Mouse (Mus musculus): ENCODE measurements around the gene Rbfox3. TPM values are rescaled to one million over a fixed set of nuclear protein-coding genes. Genes with fewer than 3 reads are reported as not detected.
A peak's percentile ranks its signal among the peaks of the same experiment; 100 is the strongest.

Gene Rbfox3
- polyA plus RNA-seq, 1 experiment from 2014 or later: 1.7 TPM

DNA sequence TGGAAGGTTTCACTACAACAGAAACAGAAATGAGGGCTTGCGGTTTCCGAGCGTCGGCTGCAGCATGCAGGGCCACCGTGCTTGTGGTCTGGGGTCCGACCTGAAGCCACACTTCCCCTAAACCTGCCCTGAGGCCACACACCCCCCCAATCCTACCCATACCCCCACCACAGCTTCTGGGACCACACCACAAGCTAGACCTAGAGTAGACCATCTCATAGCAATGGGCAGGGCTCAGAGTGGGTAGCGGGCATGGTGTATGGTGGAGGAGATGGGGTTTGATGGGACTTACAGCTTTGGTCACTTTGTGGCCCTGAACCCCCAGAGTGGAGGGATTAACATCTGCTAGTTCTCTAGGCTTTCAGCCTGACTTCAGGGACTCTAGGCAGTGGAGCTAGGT is 420.2 kb downstream of the Rbfox3 start:
- Histone ChIP-seq H3K4me2 (ENCODE audit: low read length) (no peak overlapping the region), H3K27me3 (replicated peaks; ENCODE audit: control insufficient read depth, insufficient read depth, low read length) (no peaks in the 10 kb centered on the region), H3K27ac (ENCODE audit: low read depth) (no peak overlapping the region), H3K36me3 (ENCODE audit: control insufficient read depth, insufficient read depth, low read length) (peaks cover 6% of the 10 kb centered on the region; the same call in 1 of the 2 replicates), H3K4me1 (replicated peaks; ENCODE audit: control insufficient read depth, insufficient read depth, low read length) (0 out of 2 replicates have a peak, but pooled peaks cover 8% of the 10 kb centered on the region), H3K9me3 (ENCODE audit: control insufficient read depth, low read length) (no peaks in the 10 kb centered on the region), H3K9ac (ENCODE audit: low read length) (no peak overlapping the region), H3K4me3 (ENCODE audit: low read depth, low read length) (no peak overlapping the region)
- WGBS: 88% methylated on average over 7 of the region's 7 CpGs
- ATAC-seq (replicated peaks; ENCODE audit: low FRiP score, low TSS enrichment, low read depth): no peak
- DNase-seq (ENCODE audit: low spot score): no peak

DNA sequence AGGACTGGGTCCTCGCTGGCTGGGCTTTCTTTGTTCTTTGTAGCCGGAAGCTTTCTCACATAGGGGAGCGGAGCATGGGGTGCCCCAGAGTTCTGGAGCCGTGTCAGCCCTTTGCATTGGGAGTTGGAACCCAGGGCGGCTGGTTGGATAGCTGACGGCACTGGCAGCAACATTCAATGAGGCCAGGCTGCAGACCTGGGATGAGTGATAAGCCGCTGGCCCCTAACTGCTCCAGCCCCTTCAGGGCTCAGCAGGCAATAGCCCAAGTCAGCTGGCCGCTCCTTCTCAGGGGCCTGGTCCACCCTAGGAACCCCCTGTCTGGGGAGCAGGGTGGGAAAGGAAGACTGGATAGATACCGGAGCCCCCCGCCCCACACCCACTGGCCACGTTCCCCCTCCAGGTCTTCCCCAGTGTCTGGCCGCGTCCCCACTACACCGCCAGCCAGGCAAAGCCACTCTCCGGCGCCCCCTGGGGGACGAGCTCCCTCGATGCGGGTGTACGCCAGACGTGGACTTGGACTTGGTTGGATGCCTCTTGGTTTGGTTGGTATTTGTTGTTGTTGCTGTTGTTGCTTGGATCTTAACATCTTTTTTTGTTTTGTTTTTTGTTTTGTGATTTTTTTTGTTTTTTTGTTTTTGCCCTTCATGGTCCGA is 420.7 kb downstream of the Rbfox3 start:
- Histone ChIP-seq H3K9me3 (ENCODE audit: control insufficient read depth, low read length) (no peaks in the 10 kb centered on the region), H3K36me3 (ENCODE audit: control insufficient read depth, insufficient read depth, low read length) (peaks cover 6% of the 10 kb centered on the region; the same call in 1 of the 2 replicates), H3K4me1 (replicated peaks; ENCODE audit: control insufficient read depth, insufficient read depth, low read length) (0 out of 2 replicates have a peak, but pooled peaks cover 8% of the 10 kb centered on the region), H3K27me3 (replicated peaks; ENCODE audit: control insufficient read depth, insufficient read depth, low read length) (no peaks in the 10 kb centered on the region), H3K4me2 (ENCODE audit: low read length) (0 out of 2 replicates have a peak overlapping the region, but pooled peaks have one; percentile 2), H3K9ac (ENCODE audit: low read length) (no peak overlapping the region), H3K27ac (ENCODE audit: low read depth) (no peak overlapping the region), H3K4me3 (ENCODE audit: low read depth, low read length) (no peak overlapping the region)
- WGBS: 21% methylated on average over 22 of the region's 22 CpGs
- DNase-seq (ENCODE audit: low spot score) (peak; percentile 94), ATAC-seq (replicated peaks; ENCODE audit: low FRiP score, low TSS enrichment, low read depth) (0 out of 2 replicates have a peak, but pooled peaks have one; percentile 56)

DNA sequence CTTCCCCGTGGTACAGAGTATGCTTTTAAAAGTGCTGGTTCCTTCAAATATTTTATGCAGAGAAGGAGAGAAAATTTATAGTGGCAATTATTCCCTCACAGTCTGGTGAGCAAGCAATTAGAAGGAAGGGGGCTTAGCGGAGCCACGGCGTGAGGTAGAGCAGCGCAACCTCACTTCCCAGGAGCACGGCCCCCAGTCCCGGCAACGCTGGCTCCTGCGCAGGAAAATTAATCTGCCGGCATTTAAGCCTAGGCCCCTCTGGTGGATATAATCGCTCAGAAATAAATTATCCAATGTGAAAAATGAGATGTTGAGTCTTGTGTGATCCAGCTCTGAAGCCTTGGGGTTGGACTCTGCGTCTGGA is 422.5 kb downstream of the Rbfox3 start:
- WGBS: 75% methylated on average over 12 of the region's 12 CpGs
- no peak for DNase-seq (ENCODE audit: low spot score)
- no peak overlapping the region for H3K4me2 ChIP-seq (ENCODE audit: low read length)

DNA sequence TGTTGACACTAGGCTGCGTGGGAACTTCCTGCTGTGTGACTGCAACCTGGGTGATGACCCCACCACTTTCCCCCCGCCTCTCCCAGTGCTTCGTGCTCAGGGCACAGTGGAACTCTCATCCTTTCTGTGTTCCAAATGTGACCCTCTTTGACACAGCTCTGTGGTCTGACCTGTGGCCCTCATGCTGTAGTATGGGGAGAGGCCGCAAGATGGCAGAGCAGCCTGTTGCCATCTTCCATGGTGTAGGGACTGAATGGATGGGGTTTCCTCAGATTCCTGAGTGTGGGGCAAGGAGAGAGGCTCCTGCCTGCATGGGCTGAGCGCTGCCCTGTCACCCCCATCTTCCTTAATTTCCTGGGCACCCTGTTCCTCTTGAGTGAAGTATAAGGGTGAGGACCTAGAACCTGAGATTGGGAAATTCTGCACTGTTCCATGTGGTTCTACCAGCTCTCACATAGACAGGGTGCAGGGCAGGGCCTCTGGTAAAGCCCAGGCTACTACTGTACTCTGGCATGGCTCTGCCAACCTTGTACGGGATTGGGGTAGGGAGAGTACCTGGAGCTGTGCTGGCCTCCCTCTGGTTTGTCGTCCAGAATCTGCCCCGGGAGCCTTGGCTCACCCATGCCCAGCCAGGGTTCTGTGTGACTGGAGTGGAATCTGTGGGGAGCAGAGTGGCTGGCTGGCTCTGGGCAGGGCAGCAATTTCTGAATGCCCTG is 423.0 kb downstream of the Rbfox3 start:
- no peak for ATAC-seq (replicated peaks; ENCODE audit: low FRiP score, low TSS enrichment, low read depth)
- Histone ChIP-seq H3K36me3 (ENCODE audit: control insufficient read depth, insufficient read depth, low read length) (peaks cover 21% of the 10 kb centered on the region), H3K9ac (ENCODE audit: low read length) (no peak overlapping the region), H3K27ac (ENCODE audit: low read depth) (no peak overlapping the region), H3K9me3 (ENCODE audit: control insufficient read depth, low read length) (no peaks in the 10 kb centered on the region), H3K4me3 (ENCODE audit: low read depth, low read length) (no peak overlapping the region), H3K4me2 (ENCODE audit: low read length) (no peak overlapping the region), H3K27me3 (replicated peaks; ENCODE audit: control insufficient read depth, insufficient read depth, low read length) (no peaks in the 10 kb centered on the region), H3K4me1 (replicated peaks; ENCODE audit: control insufficient read depth, insufficient read depth, low read length) (0 out of 2 replicates have a peak, but pooled peaks cover 6% of the 10 kb centered on the region)
- no peak for DNase-seq (ENCODE audit: low spot score)
- WGBS: 74% methylated on average over 8 of the region's 8 CpGs

More for the DNA sequence above, 422.5 kb downstream of the Rbfox3 start:
- peaks cover 20% of the 10 kb centered on the region for H3K36me3 ChIP-seq (ENCODE audit: control insufficient read depth, insufficient read depth, low read length)
- H3K4me1 ChIP-seq (replicated peaks; ENCODE audit: control insufficient read depth, insufficient read depth, low read length): 0 out of 2 replicates have a peak, but pooled peaks cover 8% of the 10 kb centered on the region
- no peaks in the 10 kb centered on the region for H3K9me3 ChIP-seq (ENCODE audit: control insufficient read depth, low read length)
- H3K9ac ChIP-seq (ENCODE audit: low read length): no peak overlapping the region
- no peaks in the 10 kb centered on the region for H3K27me3 ChIP-seq (replicated peaks; ENCODE audit: control insufficient read depth, insufficient read depth, low read length)
- no peak overlapping the region for H3K27ac ChIP-seq (ENCODE audit: low read depth)
- no peak for ATAC-seq (replicated peaks; ENCODE audit: low FRiP score, low TSS enrichment, low read depth)
- no peak overlapping the region for H3K4me3 ChIP-seq (ENCODE audit: low read depth, low read length)

GRCm38 (mm10) chr11:118486881-118487772 is 424.3 kb downstream of the Rbfox3 start:
- ATAC-seq (replicated peaks; ENCODE audit: low FRiP score, low TSS enrichment, low read depth): no peak
- peaks cover 30% of the 10 kb centered on the region for H3K36me3 ChIP-seq (ENCODE audit: control insufficient read depth, insufficient read depth, low read length)
- no peak overlapping the region for H3K27ac ChIP-seq (ENCODE audit: low read depth)
- no peaks in the 10 kb centered on the region for H3K27me3 ChIP-seq (replicated peaks; ENCODE audit: control insufficient read depth, insufficient read depth, low read length)
- H3K9me3 ChIP-seq (ENCODE audit: control insufficient read depth, low read length): no peaks in the 10 kb centered on the region
- H3K4me3 ChIP-seq (ENCODE audit: low read depth, low read length): no peak overlapping the region
- no peak overlapping the region for H3K9ac ChIP-seq (ENCODE audit: low read length)
- no peak overlapping the region for H3K4me2 ChIP-seq (ENCODE audit: low read length)
- no peaks in the 10 kb centered on the region for H3K4me1 ChIP-seq (replicated peaks; ENCODE audit: control insufficient read depth, insufficient read depth, low read length)
- 80% methylated on average over 29 of the region's 29 CpGs for WGBS
- no peak for DNase-seq (ENCODE audit: low spot score)

DNA sequence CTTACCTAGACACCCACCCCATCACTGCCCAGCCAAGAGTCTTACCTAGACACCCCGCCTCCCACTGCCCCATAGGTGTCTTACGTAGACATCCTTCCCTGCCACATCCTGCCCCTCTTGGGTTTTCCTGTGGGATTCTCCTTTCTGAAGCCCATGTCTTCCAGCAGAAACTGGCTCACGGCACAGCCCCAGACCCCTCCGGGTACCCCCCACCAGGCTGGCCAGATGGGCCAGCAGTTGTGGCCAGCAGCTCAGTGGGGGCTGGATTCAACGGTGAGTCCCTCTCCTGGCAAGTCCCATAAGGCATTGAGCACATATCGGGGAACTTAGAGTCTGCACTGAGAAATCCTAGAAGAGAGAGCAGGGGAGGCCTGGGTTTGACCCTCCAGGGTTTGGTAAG is 425.1 kb downstream of the Rbfox3 start:
- Histone ChIP-seq H3K4me3 (ENCODE audit: low read depth, low read length) (no peak overlapping the region), H3K4me2 (ENCODE audit: low read length) (no peak overlapping the region), H3K27ac (ENCODE audit: low read depth) (no peak overlapping the region), H3K4me1 (replicated peaks; ENCODE audit: control insufficient read depth, insufficient read depth, low read length) (no peaks in the 10 kb centered on the region), H3K27me3 (replicated peaks; ENCODE audit: control insufficient read depth, insufficient read depth, low read length) (no peaks in the 10 kb centered on the region), H3K9ac (ENCODE audit: low read length) (no peak overlapping the region), H3K36me3 (ENCODE audit: control insufficient read depth, insufficient read depth, low read length) (peaks cover 33% of the 10 kb centered on the region), H3K9me3 (ENCODE audit: control insufficient read depth, low read length) (no peaks in the 10 kb centered on the region)
- no peak for DNase-seq (ENCODE audit: low spot score)
- no peak for ATAC-seq (replicated peaks; ENCODE audit: low FRiP score, low TSS enrichment, low read depth)
- WGBS: 92% methylated on average over 6 of the region's 6 CpGs

- Histone ChIP-seq H3K9ac (ENCODE audit: low read length) (no peak overlapping the region), H3K4me3 (ENCODE audit: low read depth, low read length) (no peak overlapping the region), H3K9me3 (ENCODE audit: control insufficient read depth, low read length) (no peaks in the 10 kb centered on the region), H3K36me3 (ENCODE audit: control insufficient read depth, insufficient read depth, low read length) (peaks cover 33% of the 10 kb centered on the region), H3K27me3 (replicated peaks; ENCODE audit: control insufficient read depth, insufficient read depth, low read length) (no peaks in the 10 kb centered on the region), H3K4me1 (replicated peaks; ENCODE audit: control insufficient read depth, insufficient read depth, low read length) (no peaks in the 10 kb centered on the region), H3K27ac (ENCODE audit: low read depth) (no peak overlapping the region), H3K4me2 (ENCODE audit: low read length) (no peak overlapping the region)
- WGBS: 89% methylated on average over 3 of the region's 3 CpGs
- DNase-seq (ENCODE audit: low spot score) (no peak), ATAC-seq (replicated peaks; ENCODE audit: low FRiP score, low TSS enrichment, low read depth) (no peak)
These were observed 425.6 kb downstream of the Rbfox3 start for GRCm38 (mm10) chr11:118485780-118486179.

GRCm38 (mm10) chr11:118485338-118485737 is 426.1 kb downstream of the Rbfox3 start:
- 82% methylated on average over 11 of the region's 11 CpGs for whole genome bisulfite sequencing

More at GRCm38 (mm10) chr11:118485338-118485737, 426.1 kb downstream of the Rbfox3 start:
- Histone ChIP-seq H3K4me3 (ENCODE audit: low read depth, low read length) (no peak overlapping the region), H3K27me3 (replicated peaks; ENCODE audit: control insufficient read depth, insufficient read depth, low read length) (no peaks in the 10 kb centered on the region), H3K27ac (ENCODE audit: low read depth) (no peak overlapping the region), H3K36me3 (ENCODE audit: control insufficient read depth, insufficient read depth, low read length) (peaks cover 33% of the 10 kb centered on the region), H3K9ac (ENCODE audit: low read length) (no peak overlapping the region), H3K9me3 (ENCODE audit: control insufficient read depth, low read length) (no peaks in the 10 kb centered on the region), H3K4me2 (ENCODE audit: low read length) (no peak overlapping the region), H3K4me1 (replicated peaks; ENCODE audit: control insufficient read depth, insufficient read depth, low read length) (no peaks in the 10 kb centered on the region)
- ATAC-seq (replicated peaks; ENCODE audit: low FRiP score, low TSS enrichment, low read depth): no peak
- no peak for DNase-seq (ENCODE audit: low spot score)

All from intestine, embryonic 14.5 days (tissue).